Mouse (Mus musculus): Measurements from ENCODE around the gene Llph. TPM values are rescaled to one million over a fixed set of nuclear protein-coding genes. Genes with fewer than 3 reads are reported as not detected.

Gene Llph
- total and polyA plus RNA-seq, 3 experiments, result 4.5 to 8.8 (median 8.5) TPM

GRCm38 (mm10) chr10:120191165-120191564 lies 35.7 kb upstream of the Llph start:
- no peak for DNase-seq
- Histone ChIP-seq H3K9ac (ENCODE audit: low read depth, low read length) (no peak overlapping the region), H3K27me3 (ENCODE audit: control insufficient read depth, insufficient read depth, low read length) (no peaks in the 10 kb centered on the region), H3K79me2 (replicated peaks; ENCODE audit: control insufficient read depth, insufficient read depth, low read length) (no peaks in the 10 kb centered on the region), H3K4me1 (ENCODE audit: control insufficient read depth, insufficient read depth, low read length) (peaks cover 6% of the 10 kb centered on the region), H3K36me3 (ENCODE audit: control insufficient read depth, insufficient read depth, low read length) (no peaks in the 10 kb centered on the region), H3K27ac (no peak overlapping the region), H3K4me3 (no peak overlapping the region)
- intact Hi-C loops (cut with DNase I), result loop anchor here (10.0 kb wide), 1 partner anchor 546 kb away; no protein-coding TSS in a partner anchor
- WGBS, result 80% methylated on average over 6 of the region's 6 CpGs
- TF ChIP-seq EP300 (IDR thresholded peaks at IDR 0.05; ENCODE audit: insufficient read depth, low read depth, low read length) (no peak), POLR2A (IDR thresholded peaks at IDR 0.05; ENCODE audit: insufficient read depth, low read depth, low read length) (no peak), CTCF (IDR thresholded peaks at IDR 0.05) (no peak)

- intact Hi-C loops (cut with DNase I), result loop anchor here (10.0 kb wide), 1 partner anchor 547 kb away; no protein-coding TSS in a partner anchor
- no peaks in the 10 kb centered on the region for H3K36me3 ChIP-seq (ENCODE audit: control insufficient read depth, insufficient read depth, low read length)
- TF ChIP-seq CTCF (IDR thresholded peaks at IDR 0.05) (no peak), POLR2A (IDR thresholded peaks at IDR 0.05; ENCODE audit: insufficient read depth, low read depth, low read length) (no peak), EP300 (IDR thresholded peaks at IDR 0.05; ENCODE audit: insufficient read depth, low read depth, low read length) (no peak)
- H3K79me2 ChIP-seq (replicated peaks; ENCODE audit: control insufficient read depth, insufficient read depth, low read length), result no peaks in the 10 kb centered on the region
- H3K4me3 ChIP-seq, result no peak overlapping the region
- 87% methylated on average over 4 of the region's 4 CpGs for WGBS
- no peak overlapping the region for H3K27ac ChIP-seq
- DNase-seq, result no peak
- peaks cover 6% of the 10 kb centered on the region for H3K4me1 ChIP-seq (ENCODE audit: control insufficient read depth, insufficient read depth, low read length)
- no peak overlapping the region for H3K9ac ChIP-seq (ENCODE audit: low read depth, low read length)
- H3K27me3 ChIP-seq (ENCODE audit: control insufficient read depth, insufficient read depth, low read length), result no peaks in the 10 kb centered on the region
Measured at GRCm38 (mm10) chr10:120192278-120192677, 34.6 kb upstream of the Llph start.

GRCm38 (mm10) chr10:120193255-120193654 lies 33.6 kb upstream of the Llph start:
- Histone ChIP-seq H3K4me1 (ENCODE audit: control insufficient read depth, insufficient read depth, low read length) (peaks cover 6% of the 10 kb centered on the region), H3K36me3 (ENCODE audit: control insufficient read depth, insufficient read depth, low read length) (no peaks in the 10 kb centered on the region), H3K27me3 (ENCODE audit: control insufficient read depth, insufficient read depth, low read length) (no peaks in the 10 kb centered on the region), H3K4me3 (no peak overlapping the region), H3K9ac (ENCODE audit: low read depth, low read length) (no peak overlapping the region), H3K27ac (no peak overlapping the region), H3K79me2 (replicated peaks; ENCODE audit: control insufficient read depth, insufficient read depth, low read length) (no peaks in the 10 kb centered on the region)
- WGBS, result 90% methylated on average over 8 of the region's 8 CpGs
- TF ChIP-seq POLR2A (IDR thresholded peaks at IDR 0.05; ENCODE audit: insufficient read depth, low read depth, low read length), result no peak
- no peak for TF ChIP-seq EP300 (IDR thresholded peaks at IDR 0.05; ENCODE audit: insufficient read depth, low read depth, low read length)
- no peak for TF ChIP-seq CTCF (IDR thresholded peaks at IDR 0.05)
- DNase-seq, result no peak
- intact Hi-C loops (cut with DNase I), result loop anchor here (10.0 kb wide), 1 partner anchor 548 kb away; no protein-coding TSS in a partner anchor

- H3K27me3 ChIP-seq (ENCODE audit: control insufficient read depth, insufficient read depth, low read length), result no peaks in the 10 kb centered on the region
- no peak overlapping the region for H3K4me3 ChIP-seq
- H3K36me3 ChIP-seq (ENCODE audit: control insufficient read depth, insufficient read depth, low read length), result no peaks in the 10 kb centered on the region; the same call in 1 of the 2 replicates
- no peak for DNase-seq
- no peaks in the 10 kb centered on the region; the same call in 1 of the 2 replicates for H3K4me1 ChIP-seq (ENCODE audit: control insufficient read depth, insufficient read depth, low read length)
- H3K9ac ChIP-seq (ENCODE audit: low read depth, low read length), result no peak overlapping the region
- 75% methylated on average over 14 of the region's 14 CpGs for WGBS
- no peaks in the 10 kb centered on the region for H3K79me2 ChIP-seq (replicated peaks; ENCODE audit: control insufficient read depth, insufficient read depth, low read length)
- intact Hi-C loops (cut with DNase I), result loop anchor here (2.0 to 10.0 kb wide), 2 partner anchors 84 to 552 kb away; partner anchors contain the start of gene Helb
- H3K27ac ChIP-seq, result no peak overlapping the region
- TF ChIP-seq CTCF (IDR thresholded peaks at IDR 0.05), result no peak
Measured at GRCm38 (mm10) chr10:120197061-120197835, 29.6 kb upstream of the Llph start.

- Histone ChIP-seq H3K4me1 (ENCODE audit: control insufficient read depth, insufficient read depth, low read length) (no peaks in the 10 kb centered on the region; the same call in 1 of the 2 replicates), H3K4me3 (peak within 1 kb of the TSS; percentile 64), H3K27me3 (ENCODE audit: control insufficient read depth, insufficient read depth, low read length) (no peaks in the 10 kb centered on the region), H3K79me2 (replicated peaks; ENCODE audit: control insufficient read depth, insufficient read depth, low read length) (no peaks in the 10 kb centered on the region), H3K9ac (ENCODE audit: low read depth, low read length) (peak within 1 kb of the TSS; percentile 82), H3K27ac (peak within 1 kb of the TSS; percentile 93), H3K36me3 (ENCODE audit: control insufficient read depth, insufficient read depth, low read length) (no peaks in the 10 kb centered on the region; the same call in 1 of the 2 replicates)
- intact Hi-C loops (cut with DNase I), result no loop called here
- peak; percentile 75; the same call in 1 of the 2 replicates for TF ChIP-seq EP300 (IDR thresholded peaks at IDR 0.05; ENCODE audit: insufficient read depth, low read depth, low read length)
- peak; percentile 36; the same call in 1 of the 2 replicates for TF ChIP-seq POLR2A (IDR thresholded peaks at IDR 0.05; ENCODE audit: insufficient read depth, low read depth, low read length)
- no peak for TF ChIP-seq CTCF (IDR thresholded peaks at IDR 0.05)
- peak; percentile 92 to 93 for DNase-seq
- 3% methylated on average over 65 of the region's 65 CpGs for WGBS
Measured at GRCm38 (mm10) chr10:120201131-120201921, 25.5 kb upstream of the Llph start, which contains the start of gene Tmbim4. TSS of gene Tmbim4 (plus strand) at chr10:120201590.
